Mouse (Mus musculus) kidney, postnatal 14 days (tissue): ENCODE results near the gene Hbb-bh1.
"Not testable (repeated sequence)": the region's sequence is repeated elsewhere in the genome, so short reads cannot be mapped to it uniquely, and the experiment has no call there.

Source experiments
- DNase-seq: peaks from one replicate; pipeline ENCODE4 v3.0.0; 2022; ENCODE audit warnings: mixed read lengths

The Hbb-bh1 gene

GRCm38 (mm10) chr7:103811223-103811845 is 31.6 kb downstream of the Hbb-bh1 start:
- no peak for DNase-seq

- no peak for DNase-seq
Observed at GRCm38 (mm10) chr7:103810746-103811145, 32.2 kb downstream of the Hbb-bh1 start.

- no peak for DNase-seq
Observed at GRCm38 (mm10) chr7:103810296-103810695, 32.7 kb downstream of the Hbb-bh1 start.

- DNase-seq, result no peak
Observed at GRCm38 (mm10) chr7:103809801-103810155, 33.2 kb downstream of the Hbb-bh1 start.

DNA sequence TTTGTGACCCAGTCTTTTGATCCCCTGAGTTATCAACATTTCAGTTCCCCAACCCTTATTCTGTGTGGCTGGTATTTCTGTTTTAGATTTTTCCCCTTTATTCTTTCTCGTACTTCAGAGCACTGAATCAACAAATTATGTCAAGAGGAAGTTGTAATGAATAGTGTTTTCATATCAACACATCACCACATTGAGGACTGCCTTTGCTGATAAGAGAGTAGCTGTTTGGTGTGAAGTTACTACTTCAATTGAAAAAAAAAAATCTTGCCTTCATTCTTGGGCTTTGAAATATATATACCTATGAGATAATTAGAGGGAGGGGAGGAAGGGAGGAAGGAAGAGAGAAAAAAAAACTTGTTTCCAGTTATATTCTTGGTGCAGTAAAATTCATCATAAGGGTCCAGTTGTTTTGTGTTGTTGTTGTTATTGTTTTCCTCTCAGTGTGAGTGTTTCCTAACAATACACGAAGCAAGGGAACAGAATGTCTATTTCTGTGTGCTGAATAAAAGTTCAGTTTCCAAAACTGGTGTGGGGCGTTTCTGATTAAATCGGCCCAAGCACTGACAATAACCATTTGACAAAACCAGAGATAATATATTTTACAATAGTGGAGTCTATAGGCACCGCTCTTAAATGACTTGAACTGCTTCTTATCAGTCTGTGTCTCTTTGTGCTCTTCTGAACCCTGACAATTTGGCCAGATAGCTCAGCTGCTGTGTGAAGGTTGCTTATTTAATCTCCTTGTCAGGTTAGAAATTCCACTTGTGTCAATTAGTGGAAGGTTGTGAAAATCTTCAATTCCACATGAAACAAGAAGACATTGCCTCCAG is 33.8 kb downstream of the Hbb-bh1 start:
- DNase-seq, result no peak

GRCm38 (mm10) chr7:103808120-103808519 is 34.8 kb downstream of the Hbb-bh1 start:
- not testable (repeated sequence) for DNase-seq

- no peak for DNase-seq
Observed at GRCm38 (mm10) chr7:103806856-103807255, 36.1 kb downstream of the Hbb-bh1 start.

DNA sequence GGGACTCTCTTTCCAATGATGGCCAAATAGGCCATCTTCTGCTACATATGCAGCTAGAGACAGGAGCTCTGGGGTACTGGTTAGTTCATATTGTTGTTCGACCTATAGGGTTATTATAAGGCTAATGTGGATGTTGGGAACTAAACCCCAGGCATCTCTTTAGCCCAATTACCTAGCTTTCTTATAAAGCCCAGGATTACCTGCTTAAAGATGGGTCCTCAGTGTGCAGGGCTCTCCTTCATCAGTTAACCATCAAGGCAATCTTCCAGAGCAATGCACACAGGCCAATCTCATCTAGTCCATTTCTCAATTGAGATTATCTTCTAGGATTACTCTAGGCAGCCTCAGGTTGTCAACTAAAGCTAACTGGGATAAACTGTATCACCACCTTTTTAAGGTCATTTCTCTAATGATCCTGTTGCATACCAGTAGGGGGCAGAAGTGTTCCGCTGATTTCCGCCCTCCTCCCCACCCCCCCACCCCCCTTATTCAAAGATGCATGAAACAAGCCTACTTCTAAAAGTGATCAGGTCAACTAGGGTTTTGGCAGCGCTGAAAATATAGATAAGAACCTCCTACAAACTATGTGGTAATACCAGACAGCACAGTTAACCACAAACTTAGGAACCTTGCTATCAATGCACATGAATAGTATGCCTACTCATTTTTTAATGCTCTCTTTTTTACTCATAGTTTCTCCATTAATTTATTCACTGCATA is 50.1 kb downstream of the Hbb-bh1 start:
- no peak for DNase-seq

DNA sequence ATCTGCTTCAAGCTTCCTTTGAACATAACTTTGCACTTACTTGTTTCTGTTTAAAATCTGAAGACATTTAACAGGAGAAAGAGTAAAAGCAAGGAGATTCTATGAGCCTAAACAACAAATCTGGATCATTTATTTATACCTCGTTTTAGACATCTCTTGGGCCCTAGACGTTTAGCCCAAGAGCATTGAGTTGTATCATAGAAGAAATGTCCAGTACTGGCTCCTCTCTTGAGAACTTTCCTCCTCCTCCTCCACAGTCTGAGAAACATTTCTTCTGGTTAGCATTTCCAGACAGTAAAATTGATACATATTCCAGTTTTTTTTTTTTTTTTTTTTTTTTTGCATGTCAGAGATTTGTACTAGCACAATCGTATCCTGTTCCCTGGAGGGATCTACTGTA is 51.2 kb downstream of the Hbb-bh1 start, which contains the start of gene Olfr67:
TSS of gene Olfr67 (minus strand) at position 101 of the 400 bp plus-strand sequence.
- DNase-seq, result no peak
